Mouse (Mus musculus) G1E (cell line): ENCODE results near the gene Med27.

Experiments
- CTCF ChIP-seq: IDR thresholded peaks from 2 replicates; pipeline ENCODE4 v1.5.1; 2012; ENCODE audit warnings: low read depth, low read length, inconsistent platforms, mixed read lengths
- GATA1 ChIP-seq: IDR thresholded peaks from 2 replicates; pipeline ENCODE4 v1.6.1; 2012; ENCODE audit warnings: borderline replicate concordance, low read length, inconsistent platforms, mixed read lengths
- GATA2 ChIP-seq: IDR thresholded peaks from 2 replicates; pipeline ENCODE4 v1.6.1; 2012; ENCODE audit warnings: low read depth, low read length, inconsistent platforms, borderline replicate concordance
- POLR2AphosphoS5 ChIP-seq: IDR thresholded peaks from 2 replicates; pipeline ENCODE4 v1.6.1; 2012; ENCODE audit warnings: low read depth, low read length, inconsistent platforms; ENCODE audit not compliant: insufficient replicate concordance
- TAL1 ChIP-seq: conservative IDR thresholded peaks from 2 replicates; pipeline ENCODE4 v1.6.1; 2012; ENCODE audit warnings: low read depth, low read length, inconsistent platforms, mixed read lengths

- TF ChIP-seq TAL1 (no peak), CTCF (no peak), POLR2AphosphoS5 (no peak), GATA1 (no peak), GATA2 (no peak)
These were observed 78.8 kb downstream of the Med27 start for GRCm38 (mm10) chr2:29425386-29425785.
